ENCODE assay signal across 9 mouse cellular contexts in genomic region chr9:45693424-45694237, GRCm38 (mm10).
DNase-seq lines count a peak whose midpoint lies in the region; ATAC-seq and TF ChIP-seq lines count a peak whose summit lies in the region.
"Had no signal": no experiment of that assay in that cellular context is flagged by ENCODE, and none has a peak within 500 bp of the region (broad histone marks: within the 10 kb centered on the region; RNA-seq: fewer than 3 reads in every experiment).

No protein-coding gene starts in this region.

- H3K36me3 ChIP-seq in forebrain, postnatal 0 days (ENCODE audit: insufficient read depth): peaks cover 16% of the 10 kb centered on the region; the same call in 1 of the 2 replicates
- H3K36me3 ChIP-seq: liver, embryonic 12.5 days had no signal

- H3K27ac ChIP-seq in forebrain, postnatal 0 days (ENCODE audit: low read depth, low read length): peak overlapping the region; percentile 64; the same call in 1 of the 2 replicates
- H3K27ac ChIP-seq: liver, embryonic 12.5 days had no signal

- DNase-seq in cerebellum, adult 8-10 months: peak; percentile 24
- no peak for DNase-seq in cerebellum, adult 9-10 months
- DNase-seq in MN1 (ENCODE audit: low spot score): peak; percentile 58
- peak; percentile 63 for DNase-seq in forebrain, postnatal 0 days
- DNase-seq in mesoderm, embryonic 11.5 days (ENCODE audit: low read depth, low spot score): peak; percentile 33
- DNase-seq in urinary bladder, postnatal 14 days (ENCODE audit: low spot score): no peak
- no peak for DNase-seq in urinary bladder, adult 18-20 months (ENCODE audit: low spot score in 2 of 2)
- DNase-seq in layer of hippocampus, postnatal 25 days (ENCODE audit: extremely low spot score in 1 of 2, low spot score in 1 of 2): no peak

- peak; percentile 86 for ATAC-seq in forebrain, postnatal 0 days
- ATAC-seq: liver, embryonic 12.5 days had no signal

- WGBS in forebrain, postnatal 0 days: 9% methylated on average over 10 of the region's 10 CpGs

- H3K4me2 ChIP-seq in forebrain, postnatal 0 days (ENCODE audit: low read depth): no peak overlapping the region
- H3K4me2 ChIP-seq: liver, embryonic 12.5 days had no signal

- no peaks in the 10 kb centered on the region for H3K9me3 ChIP-seq in forebrain, postnatal 0 days (ENCODE audit: low read length)
- H3K9me3 ChIP-seq: liver, embryonic 12.5 days had no signal

- peak; percentile 53 for TF ChIP-seq CTCF in forebrain, postnatal 0 days (IDR thresholded peaks at IDR 0.05; ENCODE audit: low read depth)

- 0 out of 2 replicates have a peak overlapping the region, but pooled peaks have one; percentile 15 for H3K9ac ChIP-seq in forebrain, postnatal 0 days
- H3K9ac ChIP-seq: liver, embryonic 12.5 days had no signal

- H3K27me3 ChIP-seq in forebrain, postnatal 0 days (ENCODE audit: insufficient read depth, low read length): no peaks in the 10 kb centered on the region

- H3K4me1 ChIP-seq in forebrain, postnatal 0 days (ENCODE audit: insufficient read depth): no peaks in the 10 kb centered on the region; the same call in 1 of the 2 replicates
- H3K4me1 ChIP-seq: liver, embryonic 12.5 days had no signal

- H3K4me3 ChIP-seq in forebrain, postnatal 0 days (ENCODE audit: low read depth, low read length): no peak overlapping the region
- H3K4me3 ChIP-seq: liver, embryonic 12.5 days had no signal

Comparison
In these comparisons a context has a peak if more than half of its experiments do, and no peak if none do; other contexts are left out.
1. DNase-seq: peak in cerebellum, adult 8-10 months (single experiment), MN1 (single experiment), forebrain, postnatal 0 days (single experiment) and mesoderm, embryonic 11.5 days (single experiment); none in cerebellum, adult 9-10 months (single experiment), urinary bladder, postnatal 14 days (single experiment), urinary bladder, adult 18-20 months (0 of 2) and layer of hippocampus, postnatal 25 days (0 of 2).